Mouse (Mus musculus) heart, adult 2 months (tissue): Measurements from ENCODE around the gene Anapc13. TPM values are rescaled to one million over a fixed set of nuclear protein-coding genes. Genes with fewer than 3 reads are reported as not detected.

Experiments
- DNase-seq, 2 experiments: peaks; one replicate each; pipeline ENCODE4 v3.0.0; 2021
- H3K27ac ChIP-seq: fragments of 200-600 bp; 2 replicates; pipeline ENCODE4 v1.8.1; 2022
- H3K27me3 ChIP-seq: fragments of 200-500 bp; 2 replicates; pipeline ENCODE4 v1.6.1; 2012; ENCODE audit warnings: mild to moderate bottlenecking, low read length, inconsistent platforms, mixed read lengths; ENCODE audit not compliant: control insufficient read depth, insufficient read depth
- H3K36me3 ChIP-seq: fragments of 200-500 bp; 2 replicates; pipeline ENCODE4 v1.6.1; 2012; ENCODE audit warnings: low read length, inconsistent platforms; ENCODE audit not compliant: control insufficient read depth, insufficient read depth
- H3K4me1 ChIP-seq: fragments of 200-500 bp; 2 replicates; pipeline ENCODE4 v1.6.1; 2011; ENCODE audit warnings: low read length; ENCODE audit not compliant: control insufficient read depth, insufficient read depth
- H3K4me3 ChIP-seq: fragments of 200-600 bp; 2 replicates; pipeline ENCODE4 v1.8.1; 2022
- H3K79me2 ChIP-seq: fragments of 200-500 bp; replicated peaks from 2 replicates; pipeline ENCODE4 v1.6.1; 2012; ENCODE audit warnings: mild to moderate bottlenecking, inconsistent platforms, low read length, moderate library complexity, mixed read lengths; ENCODE audit not compliant: control insufficient read depth, insufficient read depth
- H3K9ac ChIP-seq: fragments of 200-500 bp; 2 replicates; pipeline ENCODE4 v1.6.1; 2012; ENCODE audit warnings: low read depth, mild to moderate bottlenecking, control low read depth, inconsistent platforms, low read length, mixed read lengths
- CTCF ChIP-seq: fragments of 200-600 bp; IDR thresholded peaks from 2 replicates; pipeline ENCODE4 v1.8.1; 2022; ENCODE audit warnings: antibody characterized with exemption, mild to moderate bottlenecking, moderate library complexity
- EP300 ChIP-seq: fragments of 200-500 bp; IDR thresholded peaks from 2 replicates; pipeline ENCODE4 v1.6.1; 2011; ENCODE audit warnings: low read depth, low read length, control low read depth; ENCODE audit not compliant: insufficient read depth
- POLR2A ChIP-seq: fragments of 200-500 bp; IDR thresholded peaks from 2 replicates; pipeline ENCODE4 v1.6.1; 2011; ENCODE audit warnings: mild to moderate bottlenecking, low read depth, low read length, control low read depth; ENCODE audit not compliant: insufficient read depth
- WGBS: fragments of 180-500 bp; shearing (Covaris S2); methylation state at CpG from one replicate; pipeline ENCODE4 v1.1.7; 2018; 5-methylcytosine and 5-hydroxymethylcytosine counted together
- intact Hi-C: fragments of 180-260 bp; cut with DNase I; formaldehyde crosslinking; loops from one replicate; pipeline ENCODE4 v1.15.1; 2025
- polyA plus RNA-seq: library from polyadenylated mRNA; depleted of rRNA; stranded (reverse); fragments of >200 nt; gene quantifications from 2 replicates; pipeline ENCODE4 v1.2.3, GENCODE M21; 2012
- total RNA-seq, 2 experiments: library from RNA; stranded (reverse); gene quantifications; 2 replicates each; pipeline ENCODE4 v1.2.3; 2021

Gene Anapc13
- total and polyA plus RNA-seq, 3 experiments = 128 to 384 (median 344) TPM

DNA sequence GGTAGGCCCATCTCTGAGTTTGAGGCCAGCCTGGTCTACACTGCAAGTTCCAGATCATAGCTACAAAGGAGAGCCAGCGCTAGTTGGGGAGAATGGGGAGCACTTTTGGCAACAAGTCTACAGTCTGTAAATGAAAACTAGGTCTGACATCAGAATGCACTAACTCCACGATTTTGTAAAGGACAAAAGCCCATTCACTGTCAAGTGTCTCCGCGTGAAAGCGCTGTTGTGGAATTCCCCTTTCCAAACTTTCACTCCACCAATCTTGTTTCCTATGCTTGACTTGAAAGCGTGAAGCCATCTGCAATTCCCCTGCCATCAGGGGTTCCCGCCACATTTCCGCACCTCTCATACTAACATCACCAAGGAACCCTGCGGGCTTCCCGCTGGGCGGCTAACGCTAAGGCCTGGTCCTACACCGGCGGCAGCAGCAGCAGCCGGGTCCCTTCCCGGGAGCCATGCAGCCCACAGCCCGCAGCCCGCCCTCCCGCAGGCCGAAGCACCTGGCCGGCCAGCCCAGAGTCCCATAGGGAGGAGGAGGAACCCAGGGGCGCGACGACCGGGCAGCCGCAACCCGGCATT lies 604 bp upstream of the Anapc13 start:
- Histone ChIP-seq H3K36me3 (no peaks in the 10 kb centered on the region; the same call in 1 of the 2 replicates), H3K27me3 (no peaks in the 10 kb centered on the region), H3K4me1 (no peaks in the 10 kb centered on the region; the same call in none of the 2 replicates), H3K9ac (peak overlapping the region; percentile 96), H3K79me2 (no peaks in the 10 kb centered on the region), H3K27ac (peak overlapping the region; percentile 98), H3K4me3 (peak overlapping the region; percentile 71)
- TF ChIP-seq POLR2A = no peak
- no peak for TF ChIP-seq CTCF
- no peak for TF ChIP-seq EP300
- under 1% methylated on average over 27 of the region's 27 CpGs for WGBS
- DNase-seq = no peak
- intact Hi-C loops = loop anchor here (5.0 kb wide), 2 partner anchors 207 to 577 kb away; partner anchors contain the start of genes Ryk and Srprb

DNA sequence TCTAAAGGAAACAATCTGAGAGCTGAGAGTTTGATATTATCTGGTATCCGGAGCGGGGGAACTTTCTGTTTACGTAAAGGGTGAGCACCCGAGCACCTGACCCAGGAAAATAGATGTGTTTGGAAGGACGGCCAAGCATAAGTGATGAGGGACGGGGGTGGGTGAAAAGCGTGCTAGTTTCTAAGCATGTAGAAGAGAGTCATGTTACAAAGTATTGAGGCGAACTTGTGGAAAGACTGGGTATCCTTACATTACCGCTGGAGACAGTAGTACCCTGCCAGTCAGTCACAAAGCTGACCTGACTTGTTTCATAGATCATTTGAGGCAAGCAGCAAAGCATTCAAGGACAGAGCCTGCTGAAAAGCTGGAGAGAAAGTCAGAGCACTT lies 736 bp downstream of the Anapc13 start:
- Histone ChIP-seq H3K9ac (peak overlapping the region; percentile 81), H3K27me3 (no peaks in the 10 kb centered on the region), H3K79me2 (no peaks in the 10 kb centered on the region), H3K27ac (peak overlapping the region; percentile 98), H3K4me1 (no peaks in the 10 kb centered on the region; the same call in none of the 2 replicates), H3K36me3 (no peaks in the 10 kb centered on the region; the same call in 1 of the 2 replicates), H3K4me3 (peak overlapping the region; percentile 71)
- no peak for DNase-seq
- WGBS = 0% methylated on average over 9 of the region's 9 CpGs
- intact Hi-C loops = loop anchor here (5.0 kb wide), 2 partner anchors 205 to 575 kb away; partner anchors contain the start of genes Ryk and Srprb
- TF ChIP-seq CTCF = no peak
- TF ChIP-seq EP300 = no peak
- TF ChIP-seq POLR2A = no peak

DNA sequence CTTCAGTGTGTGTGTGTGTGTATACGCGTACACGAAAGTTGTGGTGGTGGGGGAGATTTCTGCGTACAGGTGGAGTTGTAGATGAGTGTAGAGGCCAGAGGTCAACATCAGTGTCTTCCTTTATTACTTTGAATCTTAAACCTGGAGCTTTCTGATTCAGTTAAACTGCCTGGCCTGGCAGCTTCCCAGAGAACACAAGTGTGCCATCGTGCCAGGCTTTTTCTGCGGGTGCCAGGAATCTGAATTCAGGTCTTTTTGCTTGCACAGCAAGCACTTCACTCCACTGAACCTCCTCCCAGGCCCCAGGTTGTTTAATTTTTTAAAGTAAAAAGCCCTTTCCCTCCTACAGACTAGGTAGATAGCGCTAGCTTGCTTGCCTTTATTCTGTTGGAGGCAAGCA lies 1.3 kb downstream of the Anapc13 start:
- no peak for DNase-seq
- TF ChIP-seq CTCF (no peak), EP300 (no peak), POLR2A (no peak)
- H3K27me3 ChIP-seq = no peaks in the 10 kb centered on the region
- intact Hi-C loops = loop anchor here (5.0 kb wide), 2 partner anchors 205 to 575 kb away; partner anchors contain the start of genes Ryk and Srprb
- no peaks in the 10 kb centered on the region for H3K79me2 ChIP-seq
- no peaks in the 10 kb centered on the region; the same call in none of the 2 replicates for H3K4me1 ChIP-seq
- WGBS = 79% methylated on average over 7 of the region's 7 CpGs
- H3K36me3 ChIP-seq = no peaks in the 10 kb centered on the region
- H3K4me3 ChIP-seq = no peak overlapping the region
- no peak overlapping the region for H3K9ac ChIP-seq
- H3K27ac ChIP-seq = no peak overlapping the region

DNA sequence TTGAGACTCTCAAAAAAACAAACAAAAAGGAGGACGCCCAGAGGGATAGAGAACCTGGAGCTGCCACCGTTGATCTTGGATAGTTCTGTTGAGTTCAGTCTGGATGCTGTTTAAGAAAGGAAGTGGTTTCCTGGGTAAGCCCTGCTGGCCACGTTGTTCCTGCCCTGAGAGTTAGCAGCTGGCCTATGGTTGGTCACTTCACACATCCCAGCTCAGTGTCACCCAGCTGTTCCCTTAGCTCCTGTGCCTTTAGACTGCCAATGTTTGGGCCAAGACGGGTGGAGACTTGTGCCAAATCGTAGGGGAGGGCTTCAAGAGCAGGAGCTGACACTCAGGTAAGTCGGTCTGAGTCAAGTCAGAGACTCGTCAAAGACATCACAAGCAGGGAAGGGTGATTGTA lies 3.0 kb downstream of the Anapc13 start:
- WGBS = 60% methylated on average over 7 of the region's 7 CpGs
- intact Hi-C loops = loop anchor here (5.0 kb wide), 2 partner anchors 203 to 573 kb away; partner anchors contain the start of genes Ryk and Srprb

DNA sequence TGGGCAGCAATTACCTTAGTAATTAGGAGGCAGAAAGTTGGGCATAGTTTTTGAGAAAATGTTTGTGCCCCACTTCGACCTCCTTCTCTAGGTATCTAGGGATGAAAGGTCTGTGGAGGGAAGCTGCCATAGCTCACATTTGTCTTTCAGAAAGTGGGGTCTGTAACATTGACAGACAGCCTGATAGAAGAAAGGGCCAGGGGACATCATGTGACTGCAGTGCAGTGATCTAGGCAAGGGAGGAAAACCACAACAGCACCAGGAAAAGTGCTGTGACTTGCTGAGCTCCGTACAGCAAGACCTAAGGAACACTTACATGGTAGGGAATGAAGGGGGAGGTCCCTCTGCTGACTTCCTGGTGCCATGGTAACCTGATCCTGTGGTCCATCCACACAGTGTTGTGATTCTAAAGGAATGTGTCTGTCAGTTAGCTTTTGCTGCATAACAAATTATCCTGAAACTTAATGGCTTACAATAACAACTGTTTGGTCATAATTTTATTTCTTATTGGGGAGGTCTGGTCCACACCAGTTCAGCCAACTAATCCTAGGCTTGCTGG lies 5.6 kb downstream of the Anapc13 start:
- no peaks in the 10 kb centered on the region; the same call in 1 of the 2 replicates for H3K4me1 ChIP-seq
- no peaks in the 10 kb centered on the region for H3K27me3 ChIP-seq
- intact Hi-C loops = loop anchor here (10.0 kb wide), 1 partner anchor 673 kb away; the partner anchor contains the start of genes 1300017J02Rik and Topbp1
- WGBS = 59% methylated on average over 2 of the region's 2 CpGs
- no peak overlapping the region for H3K27ac ChIP-seq
- no peaks in the 10 kb centered on the region for H3K79me2 ChIP-seq
- H3K36me3 ChIP-seq = no peaks in the 10 kb centered on the region
- DNase-seq = no peak
- TF ChIP-seq POLR2A = no peak
- no peak for TF ChIP-seq CTCF
- TF ChIP-seq EP300 = no peak
- no peak overlapping the region for H3K4me3 ChIP-seq
- no peak overlapping the region for H3K9ac ChIP-seq

More for the DNA sequence above, 3.0 kb downstream of the Anapc13 start:
- Histone ChIP-seq H3K79me2 (no peaks in the 10 kb centered on the region), H3K27ac (no peak overlapping the region), H3K4me1 (no peaks in the 10 kb centered on the region; the same call in none of the 2 replicates), H3K36me3 (no peaks in the 10 kb centered on the region), H3K27me3 (no peaks in the 10 kb centered on the region), H3K4me3 (no peak overlapping the region), H3K9ac (no peak overlapping the region)
- DNase-seq = no peak
- no peak for TF ChIP-seq POLR2A

DNA sequence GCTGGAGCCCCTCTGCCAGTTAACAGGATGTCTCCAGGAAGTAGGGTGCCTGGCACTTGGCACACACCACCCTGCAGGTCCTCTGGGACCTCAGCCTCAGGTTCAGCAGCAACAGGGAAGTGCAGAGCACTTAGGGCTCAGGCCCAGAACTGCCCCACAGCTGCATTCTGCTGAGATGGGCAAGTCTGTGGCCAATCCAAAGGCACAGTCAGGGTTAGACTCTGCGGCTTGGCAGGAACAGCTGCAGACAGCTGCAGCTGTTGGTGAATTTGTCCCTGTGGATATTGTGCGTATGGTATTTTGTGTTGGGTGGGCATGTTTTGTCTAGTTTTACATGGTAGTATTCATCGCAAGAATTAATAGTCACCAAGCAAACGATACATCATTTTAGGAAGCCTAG lies 6.1 kb downstream of the Anapc13 start:
- intact Hi-C loops = loop anchor here (10.0 kb wide), 1 partner anchor 673 kb away; the partner anchor contains the start of genes 1300017J02Rik and Topbp1
- 88% methylated on average over 4 of the region's 4 CpGs for WGBS
- H3K4me3 ChIP-seq = no peak overlapping the region
- TF ChIP-seq POLR2A = no peak
- H3K9ac ChIP-seq = no peak overlapping the region
- H3K79me2 ChIP-seq = no peaks in the 10 kb centered on the region
- H3K27me3 ChIP-seq = no peaks in the 10 kb centered on the region
- no peaks in the 10 kb centered on the region for H3K36me3 ChIP-seq
- H3K4me1 ChIP-seq = no peaks in the 10 kb centered on the region; the same call in 1 of the 2 replicates
- no peak overlapping the region for H3K27ac ChIP-seq
- no peak for DNase-seq
